Mouse (Mus musculus): Measurements from ENCODE around the gene Suclg2. TPM values are rescaled to one million over a fixed set of nuclear protein-coding genes. Genes with fewer than 3 reads are reported as not detected.

Gene Suclg2
- polyA plus RNA-seq, 1 experiment from 2014 or later = 78.5 TPM

GRCm38 (mm10) chr6:95484183-95484818 lies 234.3 kb downstream of the Suclg2 start:
- 48% methylated on average over 7 of the region's 7 CpGs for WGBS

GRCm38 (mm10) chr6:95483686-95484085 lies 234.9 kb downstream of the Suclg2 start:
- Histone ChIP-seq H3K9me3 (ENCODE audit: low read depth, low read length) (no peaks in the 10 kb centered on the region), H3K27me3 (ENCODE audit: insufficient read depth, low read length) (no peaks in the 10 kb centered on the region), H3K4me3 (ENCODE audit: low read depth, low read length) (no peak overlapping the region), H3K9ac (no peak overlapping the region), H3K4me1 (ENCODE audit: insufficient read depth) (no peaks in the 10 kb centered on the region), H3K36me3 (ENCODE audit: insufficient read depth) (no peaks in the 10 kb centered on the region), H3K27ac (ENCODE audit: low read depth) (no peak overlapping the region), H3K4me2 (no peak overlapping the region)
- TF ChIP-seq CTCF (IDR thresholded peaks at IDR 0.05; ENCODE audit: low read depth) = no peak
- DNase-seq = no peak
- 91% methylated on average over 4 of the region's 4 CpGs for WGBS
- ATAC-seq (ENCODE audit: insufficient read depth) = no peak

More at GRCm38 (mm10) chr6:95484183-95484818, 234.3 kb downstream of the Suclg2 start:
- ATAC-seq (ENCODE audit: insufficient read depth) (peak; percentile 54; the same call in 1 of the 2 replicates), DNase-seq (peak; percentile 73)
- H3K27me3 ChIP-seq (ENCODE audit: insufficient read depth, low read length) = no peaks in the 10 kb centered on the region
- no peak overlapping the region for H3K9ac ChIP-seq
- no peak overlapping the region for H3K27ac ChIP-seq (ENCODE audit: low read depth)
- H3K4me1 ChIP-seq (ENCODE audit: insufficient read depth) = no peaks in the 10 kb centered on the region
- no peak overlapping the region for H3K4me2 ChIP-seq
- H3K36me3 ChIP-seq (ENCODE audit: insufficient read depth) = no peaks in the 10 kb centered on the region
- H3K4me3 ChIP-seq (ENCODE audit: low read depth, low read length) = no peak overlapping the region
- H3K9me3 ChIP-seq (ENCODE audit: low read depth, low read length) = no peaks in the 10 kb centered on the region
- TF ChIP-seq CTCF (IDR thresholded peaks at IDR 0.05; ENCODE audit: low read depth) = peak; percentile 80

GRCm38 (mm10) chr6:95483127-95483526 lies 235.5 kb downstream of the Suclg2 start:
- Histone ChIP-seq H3K27me3 (ENCODE audit: insufficient read depth, low read length) (no peaks in the 10 kb centered on the region), H3K36me3 (ENCODE audit: insufficient read depth) (no peaks in the 10 kb centered on the region), H3K4me1 (ENCODE audit: insufficient read depth) (no peaks in the 10 kb centered on the region), H3K9me3 (ENCODE audit: low read depth, low read length) (no peaks in the 10 kb centered on the region), H3K4me3 (ENCODE audit: low read depth, low read length) (no peak overlapping the region), H3K4me2 (no peak overlapping the region), H3K9ac (no peak overlapping the region), H3K27ac (ENCODE audit: low read depth) (no peak overlapping the region)
- ATAC-seq (ENCODE audit: insufficient read depth) (no peak), DNase-seq (peak; percentile 16)
- TF ChIP-seq CTCF (IDR thresholded peaks at IDR 0.05; ENCODE audit: low read depth) = no peak
- 77% methylated on average over 6 of the region's 6 CpGs for WGBS

- no peak for TF ChIP-seq CTCF (IDR thresholded peaks at IDR 0.05; ENCODE audit: low read depth)
Observed at GRCm38 (mm10) chr6:95479801-95480200, 238.8 kb downstream of the Suclg2 start.

GRCm38 (mm10) chr6:95469521-95469920 lies 249.1 kb downstream of the Suclg2 start:
- no peak for TF ChIP-seq CTCF (IDR thresholded peaks at IDR 0.05; ENCODE audit: low read depth)
- DNase-seq = peak; percentile 67
- peak; percentile 75; the same call in 1 of the 2 replicates for ATAC-seq (ENCODE audit: insufficient read depth)
- Histone ChIP-seq H3K4me2 (no peak overlapping the region), H3K9me3 (ENCODE audit: low read depth, low read length) (no peaks in the 10 kb centered on the region), H3K27me3 (ENCODE audit: insufficient read depth, low read length) (no peaks in the 10 kb centered on the region), H3K4me1 (ENCODE audit: insufficient read depth) (no peaks in the 10 kb centered on the region), H3K4me3 (ENCODE audit: low read depth, low read length) (no peak overlapping the region), H3K9ac (no peak overlapping the region), H3K36me3 (ENCODE audit: insufficient read depth) (peaks cover 4% of the 10 kb centered on the region; the same call in 1 of the 2 replicates), H3K27ac (ENCODE audit: low read depth) (peak overlapping the region; percentile 55; the same call in 1 of the 2 replicates)
- WGBS = 31% methylated on average over 7 of the region's 7 CpGs

More at GRCm38 (mm10) chr6:95479801-95480200, 238.8 kb downstream of the Suclg2 start:
- Histone ChIP-seq H3K4me2 (no peak overlapping the region), H3K27ac (ENCODE audit: low read depth) (no peak overlapping the region), H3K4me3 (ENCODE audit: low read depth, low read length) (no peak overlapping the region), H3K27me3 (ENCODE audit: insufficient read depth, low read length) (no peaks in the 10 kb centered on the region), H3K9me3 (ENCODE audit: low read depth, low read length) (no peaks in the 10 kb centered on the region), H3K9ac (no peak overlapping the region), H3K4me1 (ENCODE audit: insufficient read depth) (no peaks in the 10 kb centered on the region), H3K36me3 (ENCODE audit: insufficient read depth) (no peaks in the 10 kb centered on the region)
- WGBS = 86% methylated on average over 6 of the region's 6 CpGs
- ATAC-seq (ENCODE audit: insufficient read depth) (no peak), DNase-seq (no peak)

GRCm38 (mm10) chr6:95465322-95465721 lies 253.3 kb downstream of the Suclg2 start:
- WGBS = 67% methylated on average over 4 of the region's 4 CpGs
- no peak for DNase-seq

GRCm38 (mm10) chr6:95459372-95459771 lies 259.2 kb downstream of the Suclg2 start:
- no peak overlapping the region for H3K4me2 ChIP-seq
- WGBS = 36% methylated on average over 3 of the region's 3 CpGs
- no peak overlapping the region for H3K4me3 ChIP-seq (ENCODE audit: low read depth, low read length)

More at GRCm38 (mm10) chr6:95465322-95465721, 253.3 kb downstream of the Suclg2 start:
- no peak for ATAC-seq (ENCODE audit: insufficient read depth)
- TF ChIP-seq CTCF (IDR thresholded peaks at IDR 0.05; ENCODE audit: low read depth) = no peak
- H3K4me2 ChIP-seq = no peak overlapping the region
- H3K9ac ChIP-seq = no peak overlapping the region
- H3K27ac ChIP-seq (ENCODE audit: low read depth) = no peak overlapping the region
- H3K27me3 ChIP-seq (ENCODE audit: insufficient read depth, low read length) = no peaks in the 10 kb centered on the region
- H3K4me1 ChIP-seq (ENCODE audit: insufficient read depth) = no peaks in the 10 kb centered on the region
- no peaks in the 10 kb centered on the region for H3K36me3 ChIP-seq (ENCODE audit: insufficient read depth)
- no peak overlapping the region for H3K4me3 ChIP-seq (ENCODE audit: low read depth, low read length)
- H3K9me3 ChIP-seq (ENCODE audit: low read depth, low read length) = no peaks in the 10 kb centered on the region

More at GRCm38 (mm10) chr6:95459372-95459771, 259.2 kb downstream of the Suclg2 start:
- H3K9me3 ChIP-seq (ENCODE audit: low read depth, low read length) = no peaks in the 10 kb centered on the region
- H3K27me3 ChIP-seq (ENCODE audit: insufficient read depth, low read length) = no peaks in the 10 kb centered on the region
- no peak for TF ChIP-seq CTCF (IDR thresholded peaks at IDR 0.05; ENCODE audit: low read depth)
- H3K9ac ChIP-seq = no peak overlapping the region
- ATAC-seq (ENCODE audit: insufficient read depth) (no peak), DNase-seq (no peak)
- H3K4me1 ChIP-seq (ENCODE audit: insufficient read depth) = no peaks in the 10 kb centered on the region
- no peak overlapping the region for H3K27ac ChIP-seq (ENCODE audit: low read depth)
- H3K36me3 ChIP-seq (ENCODE audit: insufficient read depth) = no peaks in the 10 kb centered on the region
